Mouse (Mus musculus) bone marrow, adult 2 months (tissue): ENCODE results near the gene Bnip1.

Source experiments
- CTCF ChIP-seq: fragments of 200-500 bp; IDR thresholded peaks from 2 replicates; pipeline ENCODE4 v1.5.1; 2011; ENCODE audit warnings: low read length, control low read depth; ENCODE audit not compliant: control insufficient read depth, insufficient read depth
- POLR2A ChIP-seq: fragments of 200-500 bp; IDR thresholded peaks from 2 replicates; pipeline ENCODE4 v1.6.1; 2011; ENCODE audit warnings: low read depth, mild to moderate bottlenecking, control low read depth, low read length, borderline replicate concordance; ENCODE audit not compliant: control insufficient read depth

DNA sequence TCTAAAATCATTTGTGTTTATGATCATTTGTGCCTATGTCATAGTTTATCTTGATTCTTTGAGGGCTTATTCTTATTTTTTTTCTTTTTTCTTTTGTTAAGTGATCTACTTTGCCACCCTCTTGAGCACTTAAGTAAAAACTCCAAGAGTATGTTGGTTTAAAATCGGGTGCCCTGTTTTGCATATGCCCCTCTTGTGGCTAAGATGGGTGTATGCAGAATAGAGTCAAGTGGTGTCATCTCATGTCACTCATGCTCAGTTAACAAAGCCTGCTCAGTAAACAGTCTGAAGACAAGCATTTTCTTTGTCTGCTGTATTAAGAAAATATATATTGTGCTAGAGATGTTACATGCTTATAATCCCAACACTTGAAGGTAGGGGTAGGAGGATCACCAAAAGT lies 37.6 kb upstream of the Bnip1 start:
- no peak for TF ChIP-seq POLR2A
- TF ChIP-seq CTCF = no peak
